Mouse (Mus musculus): ENCODE data around the gene 4933424G06Rik. TPM values are rescaled to one million over a fixed set of nuclear protein-coding genes. Genes with fewer than 3 reads are reported as not detected.

4933424G06Rik gene
- polyA plus RNA-seq, 1 experiment from 2014 or later: 0.11 TPM

DNA sequence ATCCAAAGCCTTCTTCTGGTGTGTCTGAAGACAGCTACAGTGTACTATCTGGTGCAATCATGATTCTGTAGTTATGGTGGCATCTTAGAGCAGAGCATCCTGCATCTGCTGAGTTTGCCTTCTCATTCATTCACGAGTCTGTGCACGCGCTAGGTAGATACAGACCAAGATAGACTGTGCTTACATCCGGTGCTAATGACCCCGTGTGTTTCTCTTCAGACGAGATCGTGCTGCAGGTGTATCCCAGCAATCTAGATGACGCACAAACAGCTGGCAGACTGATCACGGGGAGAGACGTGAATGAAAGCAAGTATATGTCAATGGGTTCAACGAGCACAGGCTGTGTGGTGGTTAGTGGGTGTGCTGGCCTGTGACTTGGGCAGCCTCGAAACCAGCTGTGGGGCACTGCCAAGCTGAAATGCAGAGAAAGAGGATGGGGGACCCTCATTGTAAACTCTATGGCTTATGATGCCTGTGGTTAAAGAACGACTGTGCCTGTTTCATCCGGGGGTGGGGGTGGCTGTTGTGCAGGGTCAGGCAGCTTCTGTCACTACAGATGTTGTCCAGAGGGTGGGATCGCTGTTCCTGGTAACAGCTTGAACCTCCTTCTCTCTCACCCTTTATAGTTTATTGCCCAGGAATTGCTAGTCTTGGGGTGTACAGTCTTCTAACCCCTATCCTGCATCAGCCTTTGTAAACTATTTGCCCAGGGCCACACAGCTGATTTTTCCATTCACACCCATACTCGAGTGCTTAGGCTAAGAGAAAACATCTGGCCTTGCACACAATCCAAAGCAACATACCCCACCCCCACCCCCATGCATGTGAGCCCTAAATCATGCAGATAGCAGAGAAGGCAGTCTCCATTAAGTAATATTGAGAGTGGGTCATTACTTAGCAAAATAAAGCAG is 13.5 kb downstream of the 4933424G06Rik start:
- H3K4me2 ChIP-seq (replicated peaks; ENCODE audit: low read depth, low read length): no peak overlapping the region
- no peaks in the 10 kb centered on the region for H3K36me3 ChIP-seq (ENCODE audit: insufficient read depth, low read length)
- ATAC-seq (peak; percentile 41; the same call in 1 of the 2 replicates), DNase-seq (ENCODE audit: low spot score) (peak; percentile 21)
- TF ChIP-seq CTCF (IDR thresholded peaks at IDR 0.05) (no peak), EP300 (IDR thresholded peaks at IDR 0.05) (no peak)
- H3K27me3 ChIP-seq (replicated peaks; ENCODE audit: insufficient read depth, low read length): no peaks in the 10 kb centered on the region
- H3K4me3 ChIP-seq (ENCODE audit: low read depth, low read length): no peak overlapping the region
- no peak overlapping the region for H3K9ac ChIP-seq (replicated peaks; ENCODE audit: low read depth)
- 65% methylated on average over 16 of the region's 16 CpGs for WGBS
- no peaks in the 10 kb centered on the region for H3K9me3 ChIP-seq (ENCODE audit: low read length)
- H3K27ac ChIP-seq (ENCODE audit: low read length): no peak overlapping the region
- H3K4me1 ChIP-seq (ENCODE audit: insufficient read depth, low read depth, low read length): no peaks in the 10 kb centered on the region

DNA sequence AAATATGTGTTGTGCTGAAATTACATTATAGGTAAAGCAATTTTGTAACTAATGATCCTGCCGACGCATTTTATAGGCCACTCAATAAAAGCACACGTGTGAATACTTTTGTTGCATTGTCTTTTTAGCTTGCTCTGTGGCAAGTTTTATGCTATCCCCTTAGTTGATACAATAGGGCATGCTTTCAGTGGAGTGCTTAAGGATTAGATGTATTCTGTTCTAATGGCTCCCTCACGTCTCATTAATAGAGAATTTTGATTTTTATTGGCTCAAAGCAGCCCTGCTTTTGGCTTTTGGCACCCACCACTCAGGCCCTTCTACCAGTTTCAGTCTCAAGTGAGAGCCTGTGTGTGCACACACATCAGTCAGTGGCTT is 14.1 kb downstream of the 4933424G06Rik start:
- DNase-seq (ENCODE audit: low spot score) (no peak), ATAC-seq (no peak)
- Histone ChIP-seq H3K4me2 (replicated peaks; ENCODE audit: low read depth, low read length) (no peak overlapping the region), H3K27ac (ENCODE audit: low read length) (no peak overlapping the region), H3K36me3 (ENCODE audit: insufficient read depth, low read length) (no peaks in the 10 kb centered on the region), H3K4me1 (ENCODE audit: insufficient read depth, low read depth, low read length) (no peaks in the 10 kb centered on the region), H3K9ac (replicated peaks; ENCODE audit: low read depth) (no peak overlapping the region), H3K9me3 (ENCODE audit: low read length) (no peaks in the 10 kb centered on the region), H3K27me3 (replicated peaks; ENCODE audit: insufficient read depth, low read length) (no peaks in the 10 kb centered on the region), H3K4me3 (ENCODE audit: low read depth, low read length) (no peak overlapping the region)
- whole genome bisulfite sequencing: 74% methylated on average over 4 of the region's 4 CpGs
- no peak for TF ChIP-seq EP300 (IDR thresholded peaks at IDR 0.05)
- TF ChIP-seq CTCF (IDR thresholded peaks at IDR 0.05): no peak

DNA sequence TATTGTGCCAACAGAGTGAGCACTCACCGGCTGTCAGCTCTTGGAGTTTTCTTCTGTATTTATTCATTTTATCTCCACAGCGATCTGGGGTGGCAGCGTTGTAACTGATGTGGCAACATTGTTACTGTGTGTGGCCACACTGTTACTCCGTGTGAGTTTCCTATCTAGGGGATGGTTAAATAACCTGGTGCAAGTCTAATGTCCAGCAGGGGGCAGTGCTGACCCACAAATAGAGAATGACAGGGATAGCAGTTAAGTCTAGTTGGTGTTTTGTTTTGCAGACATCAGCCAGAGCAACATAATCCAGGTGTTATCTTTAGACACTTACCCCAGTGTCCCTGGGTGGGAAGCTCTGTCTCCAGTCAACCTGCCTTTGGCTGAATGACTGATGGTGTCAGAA is 27.4 kb downstream of the 4933424G06Rik start:
- H3K4me1 ChIP-seq (ENCODE audit: insufficient read depth, low read depth, low read length): no peaks in the 10 kb centered on the region
- H3K27me3 ChIP-seq (replicated peaks; ENCODE audit: insufficient read depth, low read length): no peaks in the 10 kb centered on the region
- ATAC-seq: peak; percentile 43; the same call in 1 of the 2 replicates
- H3K4me3 ChIP-seq (ENCODE audit: low read depth, low read length): no peak overlapping the region
- no peak overlapping the region for H3K4me2 ChIP-seq (replicated peaks; ENCODE audit: low read depth, low read length)
- H3K36me3 ChIP-seq (ENCODE audit: insufficient read depth, low read length): no peaks in the 10 kb centered on the region
- H3K9ac ChIP-seq (replicated peaks; ENCODE audit: low read depth): no peak overlapping the region
- H3K9me3 ChIP-seq (ENCODE audit: low read length): no peaks in the 10 kb centered on the region
- H3K27ac ChIP-seq (ENCODE audit: low read length): no peak overlapping the region
- WGBS: 7% methylated on average over 4 of the region's 4 CpGs
- TF ChIP-seq EP300 (IDR thresholded peaks at IDR 0.05) (no peak), CTCF (IDR thresholded peaks at IDR 0.05) (peak; percentile 91)
- peak; percentile 89 for DNase-seq (ENCODE audit: low spot score)

DNA sequence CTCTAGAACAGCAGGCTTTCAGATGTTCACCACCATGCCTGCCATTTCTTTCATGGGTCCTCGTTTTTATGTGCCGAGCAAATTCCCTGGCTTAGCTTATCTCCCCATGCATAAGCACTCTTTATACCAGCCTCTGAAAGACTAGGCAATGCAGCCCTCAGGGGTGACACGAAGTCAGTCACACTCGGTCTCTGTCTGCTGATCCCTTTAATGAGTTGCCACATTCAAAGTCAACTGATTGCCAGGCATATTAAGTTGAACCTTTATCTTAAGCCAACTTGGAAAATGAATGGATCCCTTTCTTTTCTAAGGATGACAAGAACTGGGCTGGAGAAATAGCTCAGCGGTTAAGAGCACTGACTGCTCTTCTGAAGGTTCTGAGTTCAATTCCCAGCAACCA is 29.3 kb downstream of the 4933424G06Rik start:
- H3K9ac ChIP-seq (replicated peaks; ENCODE audit: low read depth): no peak overlapping the region
- ATAC-seq (no peak), DNase-seq (ENCODE audit: low spot score) (no peak)
- H3K9me3 ChIP-seq (ENCODE audit: low read length): no peaks in the 10 kb centered on the region
- TF ChIP-seq EP300 (IDR thresholded peaks at IDR 0.05) (no peak), CTCF (IDR thresholded peaks at IDR 0.05) (no peak)
- H3K4me3 ChIP-seq (ENCODE audit: low read depth, low read length): no peak overlapping the region
- no peak overlapping the region for H3K4me2 ChIP-seq (replicated peaks; ENCODE audit: low read depth, low read length)
- no peaks in the 10 kb centered on the region for H3K36me3 ChIP-seq (ENCODE audit: insufficient read depth, low read length)
- H3K27me3 ChIP-seq (replicated peaks; ENCODE audit: insufficient read depth, low read length): no peaks in the 10 kb centered on the region
- WGBS: 59% methylated on average over 5 of the region's 5 CpGs
- H3K4me1 ChIP-seq (ENCODE audit: insufficient read depth, low read depth, low read length): no peaks in the 10 kb centered on the region
- H3K27ac ChIP-seq (ENCODE audit: low read length): no peak overlapping the region

DNA sequence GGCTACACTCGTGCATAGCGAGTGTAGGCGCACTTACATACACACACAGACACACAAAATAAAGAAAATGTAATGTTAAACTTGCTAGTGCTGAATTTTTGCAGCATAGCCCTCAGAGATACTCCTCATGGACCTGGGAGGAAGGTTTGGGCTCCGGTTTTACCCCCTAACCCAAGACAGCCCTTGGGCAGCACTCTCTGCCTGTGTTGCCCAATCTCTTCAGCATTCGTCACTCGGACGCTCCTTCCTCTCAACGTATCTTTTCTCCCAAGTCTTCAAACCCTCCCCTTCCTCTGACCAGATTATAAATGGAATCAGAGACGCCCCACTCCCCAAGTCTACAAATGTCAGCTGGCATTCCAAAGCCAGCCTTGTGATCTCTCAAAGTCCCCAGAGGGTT is 33.1 kb downstream of the 4933424G06Rik start:
- no peak for DNase-seq (ENCODE audit: low spot score)
- TF ChIP-seq CTCF (IDR thresholded peaks at IDR 0.05) (no peak), EP300 (IDR thresholded peaks at IDR 0.05) (no peak)
- Histone ChIP-seq H3K36me3 (ENCODE audit: insufficient read depth, low read length) (no peaks in the 10 kb centered on the region), H3K4me2 (replicated peaks; ENCODE audit: low read depth, low read length) (no peak overlapping the region), H3K4me1 (ENCODE audit: insufficient read depth, low read depth, low read length) (no peaks in the 10 kb centered on the region), H3K9me3 (ENCODE audit: low read length) (no peaks in the 10 kb centered on the region), H3K27me3 (replicated peaks; ENCODE audit: insufficient read depth, low read length) (no peaks in the 10 kb centered on the region), H3K4me3 (ENCODE audit: low read depth, low read length) (no peak overlapping the region), H3K27ac (ENCODE audit: low read length) (no peak overlapping the region), H3K9ac (replicated peaks; ENCODE audit: low read depth) (no peak overlapping the region)
- 57% methylated on average over 9 of the region's 9 CpGs for WGBS
- no peak for ATAC-seq

DNA sequence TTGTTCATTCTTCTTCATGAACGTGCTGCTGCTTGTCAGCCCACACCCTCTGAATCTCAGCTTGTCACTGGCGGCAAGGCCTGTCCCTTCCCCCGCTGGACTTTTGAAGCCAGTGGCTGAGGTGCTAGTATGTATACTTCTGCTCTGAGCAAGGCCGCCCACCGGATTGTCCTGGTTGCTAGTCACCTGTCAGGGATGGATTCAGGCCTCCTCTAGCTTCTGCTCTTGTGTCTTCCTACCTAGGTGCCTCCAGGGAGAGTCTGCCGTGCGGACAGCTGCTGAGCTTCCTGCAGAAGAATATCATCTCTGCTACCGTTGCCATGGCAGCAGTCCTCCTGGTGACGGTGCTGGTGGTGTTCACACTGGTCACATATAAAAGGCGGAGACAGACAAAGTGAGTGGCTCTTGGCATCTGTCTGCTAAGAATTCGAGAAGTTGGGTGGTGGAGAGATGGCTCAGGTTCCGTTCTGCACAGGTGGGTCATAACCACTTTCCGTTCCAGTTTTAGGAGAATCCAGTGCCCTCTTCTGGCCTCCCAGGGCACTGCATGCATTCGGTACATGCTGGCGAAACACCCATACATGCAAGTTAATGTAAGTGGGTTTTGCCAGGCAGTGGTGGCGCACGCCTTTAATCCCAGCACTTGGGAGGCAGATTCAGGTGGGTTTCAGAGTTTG is 34.5 kb downstream of the 4933424G06Rik start:
- DNase-seq (ENCODE audit: low spot score): peak; percentile 73
- ATAC-seq: no peak; the same call in 1 of the 2 replicates
- TF ChIP-seq CTCF (IDR thresholded peaks at IDR 0.05) (peak; percentile 86), EP300 (IDR thresholded peaks at IDR 0.05) (no peak)

More for the DNA sequence above, 34.5 kb downstream of the 4933424G06Rik start:
- Histone ChIP-seq H3K27ac (ENCODE audit: low read length) (no peak overlapping the region), H3K4me1 (ENCODE audit: insufficient read depth, low read depth, low read length) (no peaks in the 10 kb centered on the region), H3K9me3 (ENCODE audit: low read length) (no peaks in the 10 kb centered on the region), H3K9ac (replicated peaks; ENCODE audit: low read depth) (no peak overlapping the region), H3K4me2 (replicated peaks; ENCODE audit: low read depth, low read length) (0 out of 2 replicates have a peak overlapping the region, but pooled peaks have one; percentile 25), H3K27me3 (replicated peaks; ENCODE audit: insufficient read depth, low read length) (no peaks in the 10 kb centered on the region), H3K4me3 (ENCODE audit: low read depth, low read length) (no peak overlapping the region), H3K36me3 (ENCODE audit: insufficient read depth, low read length) (no peaks in the 10 kb centered on the region)
- 15% methylated on average over 17 of the region's 17 CpGs for WGBS

All from lung, postnatal 0 days (tissue).